Mouse (Mus musculus) layer of hippocampus, adult 2 months (tissue): ENCODE data around the gene Adam25. TPM values are rescaled to one million over a fixed set of nuclear protein-coding genes. Genes with fewer than 3 reads are reported as not detected.
"Not testable (repeated sequence)": the region's sequence is repeated elsewhere in the genome, so short reads cannot be mapped to it uniquely, and the experiment has no call there.

Source experiments
- DNase-seq, 2 experiments: peaks; one replicate each; pipeline ENCODE4 v3.0.0; 2022; ENCODE audit warnings: low spot score in 2 of 2
- H3K27ac ChIP-seq: fragments of 200-600 bp; 2 replicates; pipeline ENCODE4 v1.8.1; 2022
- H3K4me3 ChIP-seq: fragments of 200-600 bp; 2 replicates; pipeline ENCODE4 v1.8.1; 2022; ENCODE audit warnings: mild to moderate bottlenecking
- CTCF ChIP-seq: fragments of 200-600 bp; conservative IDR thresholded peaks from 2 replicates; pipeline ENCODE4 v1.8.1; 2022; ENCODE audit warnings: antibody characterized with exemption, mild to moderate bottlenecking, moderate library complexity
- long read RNA-seq, 2 experiments: library from polyadenylated mRNA; stranded (forward); transcript quantifications; one replicate each; pipeline ENCODE4 v2.0.0; 2021; ENCODE audit warnings: borderline mapping rate in 2 of 2
- total RNA-seq, 2 experiments: library from RNA; stranded (reverse); gene quantifications; 2 replicates each; pipeline ENCODE4 v1.2.3; 2021

The Adam25 gene
- total RNA-seq: not detected
- long read RNA-seq, experiment 1: 0 reads
- long read RNA-seq, experiment 2: 0 reads

DNA sequence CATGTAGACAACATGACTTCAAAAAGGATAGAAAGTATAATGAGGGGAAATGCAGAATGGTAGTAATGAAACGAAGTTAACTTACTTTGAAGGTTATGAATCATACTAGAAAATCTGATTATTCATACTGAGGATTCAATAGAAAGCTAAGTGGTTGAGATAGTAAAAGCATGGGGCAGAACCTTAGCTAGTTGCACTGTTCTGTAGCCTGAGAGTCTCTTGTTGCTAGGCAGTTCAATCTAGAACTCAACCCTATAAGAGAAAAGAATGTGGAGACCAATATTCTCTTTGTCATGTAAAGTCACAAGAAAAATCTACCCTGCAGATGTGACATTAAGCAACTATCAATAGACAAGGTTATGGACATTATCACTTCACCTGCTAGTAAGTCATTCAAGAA is at the start of gene Adam25:
Gene Adam25, plus strand, starts transcription at position 301 of the 400 bp plus-strand sequence.
- H3K27ac ChIP-seq, DNase-seq, H3K4me3 ChIP-seq: not testable (repeated sequence)

DNA sequence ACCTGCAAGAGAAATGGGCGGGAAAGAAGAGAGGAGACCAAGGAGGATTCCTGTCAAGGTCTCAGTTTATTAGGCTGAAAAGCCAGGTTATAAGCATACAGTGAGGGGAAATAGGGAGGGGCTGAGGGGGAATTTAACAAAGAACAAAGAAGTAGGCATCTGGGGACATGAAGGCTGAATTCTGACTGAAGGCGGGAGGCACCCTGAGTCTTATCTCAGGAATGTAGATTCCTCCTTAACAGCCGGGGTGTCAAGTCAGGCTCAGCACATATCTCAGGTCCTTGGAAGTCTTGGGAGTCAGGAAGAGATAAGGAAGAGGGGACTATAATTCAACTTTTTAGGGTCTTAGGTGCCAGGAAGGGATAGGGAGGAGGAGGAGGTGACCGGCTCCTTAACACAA is 36.6 kb upstream of the Adam25 start:
- DNase-seq, H3K27ac ChIP-seq, H3K4me3 ChIP-seq: not testable (repeated sequence)

DNA sequence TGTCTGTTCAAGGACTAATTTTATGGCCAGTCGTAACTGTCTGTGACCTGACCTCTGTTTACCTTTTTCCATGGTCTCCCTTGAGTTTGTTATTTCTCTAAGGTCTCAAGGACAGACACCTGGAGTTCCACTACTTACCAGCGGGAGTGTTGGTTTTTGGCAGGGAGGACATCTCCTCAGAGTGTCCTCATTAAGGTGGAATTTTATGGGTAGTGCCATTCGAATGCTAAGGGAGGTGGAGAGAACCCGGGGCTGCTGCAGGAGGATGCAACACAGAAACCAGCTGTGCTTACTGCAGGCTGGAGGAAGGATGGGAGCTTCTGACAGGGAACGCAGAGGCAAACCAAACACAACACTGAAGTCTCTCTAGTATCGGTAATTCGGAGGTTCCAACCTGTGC is 36.0 kb upstream of the Adam25 start:
- DNase-seq: no peak
- no peak overlapping the region for H3K4me3 ChIP-seq
- TF ChIP-seq CTCF: no peak
- no peak overlapping the region for H3K27ac ChIP-seq

DNA sequence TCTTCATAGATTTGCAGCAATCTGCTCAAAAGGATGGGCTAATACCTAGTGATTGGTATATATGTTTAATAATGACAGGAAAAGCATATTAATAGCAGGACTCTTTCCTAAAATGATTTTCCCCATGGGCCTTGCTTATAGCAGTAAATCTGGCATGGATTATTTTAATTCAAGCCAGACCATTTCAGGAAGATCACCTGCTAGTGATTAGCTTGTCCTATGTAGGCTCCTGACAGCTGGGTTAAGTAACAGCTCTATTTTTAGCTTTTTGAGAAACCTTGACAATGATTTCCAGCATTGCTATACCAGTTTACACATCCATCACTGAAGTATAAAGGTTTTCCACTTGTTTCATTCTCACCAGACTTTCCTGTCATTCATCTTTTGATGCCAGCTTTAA is 31.3 kb downstream of the Adam25 start:
- no peak for DNase-seq
- no peak for TF ChIP-seq CTCF

DNA sequence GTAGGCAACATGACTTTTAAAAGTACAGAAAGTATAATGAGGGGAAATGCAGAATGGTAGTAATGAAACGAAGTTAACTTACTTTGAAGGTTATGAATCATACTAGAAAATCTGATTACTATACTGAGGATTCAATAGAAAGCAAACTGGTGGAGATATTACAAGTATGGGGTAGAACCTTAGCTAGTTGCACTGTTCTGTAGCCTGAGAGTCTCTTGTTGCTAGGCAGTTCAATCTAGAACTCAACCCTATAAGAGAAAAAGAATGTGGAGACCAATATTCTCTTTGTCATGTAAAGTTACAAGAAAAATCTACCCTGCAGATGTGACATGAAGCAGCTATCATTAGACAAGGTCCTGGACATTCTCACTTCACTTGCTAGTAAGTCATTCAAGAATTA is 41.0 kb downstream of the Adam25 start, which contains the start of gene Adam20:
Gene Adam20, plus strand, starts transcription at position 301 of the 400 bp plus-strand sequence.
- not testable (repeated sequence) for H3K27ac ChIP-seq, DNase-seq, H3K4me3 ChIP-seq

More for the DNA sequence above, 31.3 kb downstream of the Adam25 start:
- Histone ChIP-seq H3K4me3 (no peak overlapping the region), H3K27ac (no peak overlapping the region)

DNA sequence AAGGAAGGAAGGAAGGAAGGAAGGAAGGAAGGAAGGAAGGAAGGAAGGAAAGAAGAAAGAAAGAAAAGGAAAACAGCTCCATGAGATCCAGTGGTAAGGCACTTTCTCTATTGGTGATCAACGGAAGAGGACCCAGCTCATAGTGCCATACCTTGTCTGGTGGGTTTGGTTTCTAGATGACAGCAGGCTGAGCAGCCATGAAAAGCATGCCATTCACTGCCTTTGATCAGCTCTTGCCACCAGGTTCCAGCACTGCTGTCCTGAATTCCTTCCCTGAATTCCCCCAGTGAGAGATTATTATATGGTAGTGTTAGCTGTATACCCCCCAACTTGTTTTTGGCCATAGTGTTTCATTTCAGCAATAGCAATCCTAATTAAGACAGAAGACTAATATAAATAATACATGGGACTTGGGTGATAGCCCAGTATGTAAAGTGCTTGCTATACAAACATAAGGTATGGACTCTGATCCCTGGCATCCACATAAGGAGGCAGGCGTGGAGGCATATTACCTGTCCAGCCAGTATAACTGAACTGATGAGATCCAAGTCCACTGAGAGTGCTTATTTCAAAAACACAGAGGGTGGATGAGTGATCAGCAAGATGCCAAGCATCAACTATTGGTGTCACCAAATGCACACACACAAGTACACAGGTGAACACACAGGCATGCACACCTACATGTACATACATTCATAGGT is 51.5 kb downstream of the Adam25 start:
- H3K27ac ChIP-seq: no peak overlapping the region
- H3K4me3 ChIP-seq: no peak overlapping the region
- TF ChIP-seq CTCF: no peak
- DNase-seq: no peak

Other genes starting within 250 kb of the Adam25 start
- not detected for gene Adam24, start 77.1 kb upstream of the Adam25 start, total RNA-seq
- gene Adam20, start 41.1 kb downstream of the Adam25 start, total RNA-seq: not detected
- gene Adam39, start 70.8 kb downstream of the Adam25 start, total RNA-seq: not detected